Mouse (Mus musculus) kidney, embryonic 16.5 days (tissue): Measurements from ENCODE around the gene Tgm2. TPM values are rescaled to one million over a fixed set of nuclear protein-coding genes. Genes with fewer than 3 reads are reported as not detected.
A peak's percentile ranks its signal among the peaks of the same experiment; 100 is the strongest.

ENCODE experiments used
- ATAC-seq: fragments of 200-750 bp; cut with Nextera tagmentation; 2 replicates; pipeline ENCODE4 v1.8.0; 2017; ENCODE audit warnings: moderate TSS enrichment; ENCODE audit not compliant: low FRiP score, low TSS enrichment
- H3K27ac ChIP-seq: fragments of 300-500 bp; sonication (generic); 2 replicates; pipeline ENCODE4 v1.5.1; 2014; ENCODE audit warnings: low read length
- H3K27me3 ChIP-seq: fragments of 300-500 bp; sonication (generic); 2 replicates; pipeline ENCODE4 v1.6.1; 2014; ENCODE audit warnings: low read length, control low read depth, mixed read lengths; ENCODE audit not compliant: insufficient read depth
- H3K36me3 ChIP-seq: fragments of 300-500 bp; sonication (generic); 2 replicates; pipeline ENCODE4 v1.6.1; 2014; ENCODE audit warnings: low read length, control low read depth, mixed read lengths; ENCODE audit not compliant: insufficient read depth
- H3K4me1 ChIP-seq: fragments of 300-500 bp; sonication (generic); 2 replicates; pipeline ENCODE4 v1.6.1; 2014; ENCODE audit warnings: low read length, control low read depth, mixed read lengths; ENCODE audit not compliant: insufficient read depth
- H3K4me2 ChIP-seq: fragments of 300-500 bp; sonication (generic); replicated peaks from 2 replicates; pipeline ENCODE4 v1.6.1; 2014; ENCODE audit warnings: low read depth, low read length
- H3K4me3 ChIP-seq: fragments of 300-500 bp; sonication (generic); 2 replicates; pipeline ENCODE4 v1.5.1; 2014; ENCODE audit warnings: mild to moderate bottlenecking, low read length
- H3K9ac ChIP-seq: fragments of 300-500 bp; sonication (generic); replicated peaks from 2 replicates; pipeline ENCODE4 v1.6.1; 2014; ENCODE audit warnings: low read length
- H3K9me3 ChIP-seq: fragments of 300-500 bp; sonication (generic); 2 replicates; pipeline ENCODE4 v1.6.1; 2016; ENCODE audit warnings: low read length, control low read depth
- WGBS: fragments of 180-500 bp; shearing (Covaris S2); extraction: QIAGEN DNeasy Blood & Tissue Kit; methylation state at CpG from one replicate; pipeline ENCODE4 v1.1.7; 2014; 5-methylcytosine and 5-hydroxymethylcytosine counted together
- polyA plus RNA-seq: library from polyadenylated mRNA; unstranded; fragments of >200 nt; fragmentation: Nextera tagmentation; extraction: Ambion mirVana; gene quantifications from 2 replicates; pipeline ENCODE4 v1.2.1, GENCODE M21; 2015

The Tgm2 gene
- polyA plus RNA-seq, 1 experiment from 2014 or later, result 48.3 TPM

GRCm38 (mm10) chr2:158109516-158109915 lies 36.7 kb downstream of the Tgm2 start:
- H3K4me1 ChIP-seq, result peaks cover 39% of the 10 kb centered on the region
- no peak overlapping the region for H3K9ac ChIP-seq
- 33% methylated on average over 8 of the region's 8 CpGs for WGBS

GRCm38 (mm10) chr2:158106947-158107587 lies 39.2 kb downstream of the Tgm2 start:
- no peaks in the 10 kb centered on the region for H3K9me3 ChIP-seq
- peaks cover 23% of the 10 kb centered on the region for H3K4me1 ChIP-seq
- 26% methylated on average over 6 of the region's 6 CpGs for WGBS
- ATAC-seq, result peak; percentile 72
- peak overlapping the region; percentile 61 for H3K27ac ChIP-seq
- no peak overlapping the region for H3K4me3 ChIP-seq
- no peaks in the 10 kb centered on the region for H3K27me3 ChIP-seq
- H3K9ac ChIP-seq, result no peak overlapping the region
- no peaks in the 10 kb centered on the region for H3K36me3 ChIP-seq
- H3K4me2 ChIP-seq, result no peak overlapping the region

More at GRCm38 (mm10) chr2:158109516-158109915, 36.7 kb downstream of the Tgm2 start:
- ATAC-seq, result no peak
- no peaks in the 10 kb centered on the region for H3K36me3 ChIP-seq
- H3K9me3 ChIP-seq, result no peaks in the 10 kb centered on the region
- H3K4me2 ChIP-seq, result no peak overlapping the region
- no peaks in the 10 kb centered on the region for H3K27me3 ChIP-seq
- peak overlapping the region; percentile 62 for H3K27ac ChIP-seq
- no peak overlapping the region for H3K4me3 ChIP-seq

GRCm38 (mm10) chr2:158105605-158106004 lies 40.6 kb downstream of the Tgm2 start:
- H3K36me3 ChIP-seq, result no peaks in the 10 kb centered on the region
- H3K4me1 ChIP-seq, result peaks cover 23% of the 10 kb centered on the region
- no peak overlapping the region for H3K27ac ChIP-seq
- no peaks in the 10 kb centered on the region for H3K9me3 ChIP-seq
- H3K4me3 ChIP-seq, result no peak overlapping the region
- H3K9ac ChIP-seq, result no peak overlapping the region
- no peaks in the 10 kb centered on the region for H3K27me3 ChIP-seq
- no peak overlapping the region for H3K4me2 ChIP-seq
- WGBS, result 71% methylated on average over 6 of the region's 6 CpGs
- ATAC-seq, result no peak

GRCm38 (mm10) chr2:158104966-158105365 lies 41.3 kb downstream of the Tgm2 start:
- no peak overlapping the region for H3K27ac ChIP-seq
- no peak overlapping the region for H3K4me2 ChIP-seq
- no peaks in the 10 kb centered on the region for H3K27me3 ChIP-seq
- H3K9me3 ChIP-seq, result no peaks in the 10 kb centered on the region
- H3K9ac ChIP-seq, result no peak overlapping the region
- H3K36me3 ChIP-seq, result no peaks in the 10 kb centered on the region
- peaks cover 28% of the 10 kb centered on the region for H3K4me1 ChIP-seq
- ATAC-seq, result no peak
- WGBS, result 48% methylated on average over 6 of the region's 6 CpGs
- H3K4me3 ChIP-seq, result no peak overlapping the region

- 78% methylated on average over 5 of the region's 5 CpGs for WGBS
Observed at GRCm38 (mm10) chr2:158101768-158102167, 44.5 kb downstream of the Tgm2 start.

GRCm38 (mm10) chr2:158099537-158099936 lies 46.7 kb downstream of the Tgm2 start:
- no peaks in the 10 kb centered on the region for H3K36me3 ChIP-seq
- no peak overlapping the region for H3K27ac ChIP-seq
- no peaks in the 10 kb centered on the region for H3K27me3 ChIP-seq
- no peak overlapping the region for H3K4me2 ChIP-seq
- WGBS, result 64% methylated on average over 3 of the region's 3 CpGs
- H3K4me3 ChIP-seq, result no peak overlapping the region
- H3K9me3 ChIP-seq, result no peaks in the 10 kb centered on the region
- H3K4me1 ChIP-seq, result peaks cover 17% of the 10 kb centered on the region
- H3K9ac ChIP-seq, result no peak overlapping the region
- ATAC-seq, result no peak

More at GRCm38 (mm10) chr2:158101768-158102167, 44.5 kb downstream of the Tgm2 start:
- no peaks in the 10 kb centered on the region for H3K27me3 ChIP-seq
- H3K4me2 ChIP-seq, result no peak overlapping the region
- H3K36me3 ChIP-seq, result no peaks in the 10 kb centered on the region
- H3K9me3 ChIP-seq, result no peaks in the 10 kb centered on the region
- no peak for ATAC-seq
- no peak overlapping the region for H3K27ac ChIP-seq
- peaks cover 16% of the 10 kb centered on the region for H3K4me1 ChIP-seq
- no peak overlapping the region for H3K9ac ChIP-seq
- H3K4me3 ChIP-seq, result no peak overlapping the region

GRCm38 (mm10) chr2:158098730-158099129 lies 47.5 kb downstream of the Tgm2 start:
- 85% methylated on average over 5 of the region's 5 CpGs for WGBS
- H3K36me3 ChIP-seq, result no peaks in the 10 kb centered on the region
- H3K4me2 ChIP-seq, result no peak overlapping the region

GRCm38 (mm10) chr2:158097071-158097470 lies 49.2 kb downstream of the Tgm2 start:
- H3K4me3 ChIP-seq, result no peak overlapping the region
- WGBS, result 86% methylated on average over 5 of the region's 5 CpGs
- peaks cover 33% of the 10 kb centered on the region for H3K4me1 ChIP-seq
- no peak overlapping the region for H3K27ac ChIP-seq
- no peak overlapping the region for H3K9ac ChIP-seq
- no peaks in the 10 kb centered on the region for H3K36me3 ChIP-seq
- H3K27me3 ChIP-seq, result no peaks in the 10 kb centered on the region
- ATAC-seq, result no peak
- no peak overlapping the region for H3K4me2 ChIP-seq
- H3K9me3 ChIP-seq, result no peaks in the 10 kb centered on the region

More at GRCm38 (mm10) chr2:158098730-158099129, 47.5 kb downstream of the Tgm2 start:
- H3K9me3 ChIP-seq, result no peaks in the 10 kb centered on the region
- ATAC-seq, result no peak
- H3K4me1 ChIP-seq, result peaks cover 24% of the 10 kb centered on the region
- no peaks in the 10 kb centered on the region for H3K27me3 ChIP-seq
- no peak overlapping the region for H3K27ac ChIP-seq
- no peak overlapping the region for H3K4me3 ChIP-seq
- H3K9ac ChIP-seq, result no peak overlapping the region

GRCm38 (mm10) chr2:158094846-158095245 lies 51.4 kb downstream of the Tgm2 start:
- H3K27ac ChIP-seq, result peak overlapping the region; percentile 74
- H3K4me3 ChIP-seq, result no peak overlapping the region
- no peak overlapping the region for H3K4me2 ChIP-seq
- H3K9ac ChIP-seq, result no peak overlapping the region
- H3K4me1 ChIP-seq, result peaks cover 30% of the 10 kb centered on the region
- 58% methylated on average over 5 of the region's 5 CpGs for WGBS
- H3K36me3 ChIP-seq, result no peaks in the 10 kb centered on the region
- ATAC-seq, result peak; percentile 55; the same call in 1 of the 2 replicates
- no peaks in the 10 kb centered on the region for H3K9me3 ChIP-seq
- H3K27me3 ChIP-seq, result no peaks in the 10 kb centered on the region

- no peak overlapping the region for H3K4me2 ChIP-seq
- no peak overlapping the region for H3K4me3 ChIP-seq
- H3K27ac ChIP-seq, result peak overlapping the region; percentile 74
- no peak for ATAC-seq
- peaks cover 27% of the 10 kb centered on the region for H3K4me1 ChIP-seq
- 57% methylated on average over 7 of the region's 7 CpGs for WGBS
- H3K27me3 ChIP-seq, result no peaks in the 10 kb centered on the region
- H3K9ac ChIP-seq, result no peak overlapping the region
- no peaks in the 10 kb centered on the region for H3K9me3 ChIP-seq
- no peaks in the 10 kb centered on the region for H3K36me3 ChIP-seq
Observed at GRCm38 (mm10) chr2:158094300-158094699, 51.9 kb downstream of the Tgm2 start.
